Mouse (Mus musculus): Measurements from ENCODE around the gene Pptc7. TPM values are rescaled to one million over a fixed set of nuclear protein-coding genes. Genes with fewer than 3 reads are reported as not detected.

Pptc7 gene
- polyA plus RNA-seq, 1 experiment from 2014 or later = 9.2 TPM

- Histone ChIP-seq H3K4me1 (ENCODE audit: control insufficient read depth, insufficient read depth, low read length) (no peaks in the 10 kb centered on the region), H3K9me3 (ENCODE audit: control insufficient read depth, low read length) (no peaks in the 10 kb centered on the region), H3K36me3 (ENCODE audit: control insufficient read depth, insufficient read depth, low read length) (0 out of 2 replicates have a peak, but pooled peaks cover 2% of the 10 kb centered on the region), H3K27me3 (ENCODE audit: control insufficient read depth, insufficient read depth, low read length) (no peaks in the 10 kb centered on the region), H3K9ac (ENCODE audit: low read length) (no peak overlapping the region), H3K27ac (replicated peaks; ENCODE audit: low read depth, low read length) (no peak overlapping the region), H3K4me2 (ENCODE audit: low read depth, severe bottlenecking) (no peak overlapping the region), H3K4me3 (ENCODE audit: low read depth, low read length) (no peak overlapping the region)
- ATAC-seq (ENCODE audit: insufficient number of reproducible peaks, low FRiP score, low TSS enrichment, low read depth) = no peak
- WGBS = 92% methylated on average over 23 of the region's 23 CpGs
- no peak for DNase-seq (ENCODE audit: low spot score)
These were observed 40.7 kb downstream of the Pptc7 start for GRCm38 (mm10) chr5:122324608-122325431.

GRCm38 (mm10) chr5:122325477-122325876 lies 41.3 kb downstream of the Pptc7 start:
- 0 out of 2 replicates have a peak, but pooled peaks cover 2% of the 10 kb centered on the region for H3K36me3 ChIP-seq (ENCODE audit: control insufficient read depth, insufficient read depth, low read length)
- H3K9me3 ChIP-seq (ENCODE audit: control insufficient read depth, low read length) = no peaks in the 10 kb centered on the region
- no peak overlapping the region for H3K4me3 ChIP-seq (ENCODE audit: low read depth, low read length)
- no peaks in the 10 kb centered on the region for H3K4me1 ChIP-seq (ENCODE audit: control insufficient read depth, insufficient read depth, low read length)
- no peak overlapping the region for H3K27ac ChIP-seq (replicated peaks; ENCODE audit: low read depth, low read length)
- 92% methylated on average over 8 of the region's 8 CpGs for WGBS
- no peaks in the 10 kb centered on the region for H3K27me3 ChIP-seq (ENCODE audit: control insufficient read depth, insufficient read depth, low read length)
- H3K4me2 ChIP-seq (ENCODE audit: low read depth, severe bottlenecking) = no peak overlapping the region
- no peak overlapping the region for H3K9ac ChIP-seq (ENCODE audit: low read length)
- no peak for DNase-seq (ENCODE audit: low spot score)
- no peak for ATAC-seq (ENCODE audit: insufficient number of reproducible peaks, low FRiP score, low TSS enrichment, low read depth)

DNA sequence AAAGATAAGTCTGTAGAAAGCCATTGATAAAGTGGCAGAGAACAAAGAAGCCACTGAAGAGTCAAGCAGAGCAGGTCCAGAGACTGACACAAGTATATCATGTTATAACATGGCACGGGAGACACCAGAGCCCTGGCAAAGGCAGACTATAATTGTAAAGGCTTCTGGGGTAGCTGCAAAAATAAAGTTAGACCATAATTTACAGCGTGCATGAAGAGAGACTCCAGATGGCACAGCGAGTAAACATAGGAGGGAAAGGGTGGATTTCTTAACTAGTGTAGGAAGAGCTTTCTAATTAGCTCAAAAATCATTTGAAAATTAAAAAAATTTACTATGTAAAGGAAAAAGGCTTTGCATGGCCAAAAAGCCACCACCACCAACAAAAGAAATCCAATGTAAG lies 43.1 kb downstream of the Pptc7 start:
- no peak overlapping the region for H3K4me3 ChIP-seq (ENCODE audit: low read depth, low read length)
- no peaks in the 10 kb centered on the region for H3K9me3 ChIP-seq (ENCODE audit: control insufficient read depth, low read length)
- no peak overlapping the region for H3K4me2 ChIP-seq (ENCODE audit: low read depth, severe bottlenecking)
- whole genome bisulfite sequencing = 93% methylated on average over 3 of the region's 3 CpGs
- no peaks in the 10 kb centered on the region for H3K27me3 ChIP-seq (ENCODE audit: control insufficient read depth, insufficient read depth, low read length)
- H3K27ac ChIP-seq (replicated peaks; ENCODE audit: low read depth, low read length) = no peak overlapping the region
- 0 out of 2 replicates have a peak, but pooled peaks cover 2% of the 10 kb centered on the region for H3K36me3 ChIP-seq (ENCODE audit: control insufficient read depth, insufficient read depth, low read length)
- no peak for DNase-seq (ENCODE audit: low spot score)
- no peak overlapping the region for H3K9ac ChIP-seq (ENCODE audit: low read length)
- ATAC-seq (ENCODE audit: insufficient number of reproducible peaks, low FRiP score, low TSS enrichment, low read depth) = no peak
- H3K4me1 ChIP-seq (ENCODE audit: control insufficient read depth, insufficient read depth, low read length) = no peaks in the 10 kb centered on the region

DNA sequence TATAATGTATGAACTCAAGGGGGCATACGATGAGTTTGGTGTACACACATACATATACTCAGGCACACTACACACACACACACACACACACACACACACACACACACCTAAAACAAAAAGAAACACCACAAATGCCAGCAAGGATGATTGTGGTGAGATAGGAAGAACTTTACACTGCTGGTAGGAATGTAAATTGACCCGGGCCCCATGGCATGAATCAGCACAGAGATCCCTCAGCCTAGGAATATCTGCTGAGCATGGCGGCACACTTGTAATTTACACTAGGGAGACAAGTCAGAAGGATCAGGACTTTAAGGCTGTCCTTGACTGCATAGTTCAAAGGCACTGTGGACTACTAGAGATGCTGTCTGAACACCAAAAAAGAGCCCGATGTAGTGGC lies 46.1 kb downstream of the Pptc7 start:
- H3K27ac ChIP-seq (replicated peaks; ENCODE audit: low read depth, low read length) = no peak overlapping the region
- no peak for ATAC-seq (ENCODE audit: insufficient number of reproducible peaks, low FRiP score, low TSS enrichment, low read depth)
- H3K9me3 ChIP-seq (ENCODE audit: control insufficient read depth, low read length) = no peaks in the 10 kb centered on the region
- 0 out of 2 replicates have a peak, but pooled peaks cover 2% of the 10 kb centered on the region for H3K36me3 ChIP-seq (ENCODE audit: control insufficient read depth, insufficient read depth, low read length)
- no peak overlapping the region for H3K9ac ChIP-seq (ENCODE audit: low read length)
- WGBS = 90% methylated on average over 4 of the region's 4 CpGs
- H3K27me3 ChIP-seq (ENCODE audit: control insufficient read depth, insufficient read depth, low read length) = no peaks in the 10 kb centered on the region
- no peaks in the 10 kb centered on the region for H3K4me1 ChIP-seq (ENCODE audit: control insufficient read depth, insufficient read depth, low read length)
- H3K4me3 ChIP-seq (ENCODE audit: low read depth, low read length) = no peak overlapping the region
- DNase-seq (ENCODE audit: low spot score) = no peak
- no peak overlapping the region for H3K4me2 ChIP-seq (ENCODE audit: low read depth, severe bottlenecking)

DNA sequence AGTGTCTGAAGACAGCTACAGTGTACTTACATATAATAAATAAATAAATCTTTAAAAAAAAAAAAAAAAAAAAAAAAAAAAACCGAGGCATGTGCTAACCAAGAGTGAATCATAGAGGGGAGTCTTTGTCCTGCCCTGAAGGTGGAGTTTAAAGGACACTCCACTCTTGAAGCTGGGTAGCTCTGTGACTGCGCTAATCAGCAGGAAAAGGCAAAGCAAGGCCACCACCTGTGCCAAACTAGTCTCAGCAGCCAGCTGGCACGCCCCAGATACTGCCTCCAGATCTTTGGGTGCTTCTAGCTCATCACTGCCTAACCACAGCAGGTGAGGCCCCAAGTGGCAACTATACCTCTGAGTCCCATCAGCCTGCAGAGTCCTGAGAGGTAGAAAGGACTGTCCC lies 50.5 kb downstream of the Pptc7 start:
- DNase-seq (ENCODE audit: low spot score) = no peak
- H3K4me3 ChIP-seq (ENCODE audit: low read depth, low read length) = no peak overlapping the region
- WGBS = 66% methylated on average over 3 of the region's 3 CpGs
- H3K9me3 ChIP-seq (ENCODE audit: control insufficient read depth, low read length) = no peaks in the 10 kb centered on the region
- no peak overlapping the region for H3K27ac ChIP-seq (replicated peaks; ENCODE audit: low read depth, low read length)
- no peaks in the 10 kb centered on the region for H3K27me3 ChIP-seq (ENCODE audit: control insufficient read depth, insufficient read depth, low read length)
- no peaks in the 10 kb centered on the region for H3K4me1 ChIP-seq (ENCODE audit: control insufficient read depth, insufficient read depth, low read length)
- no peak overlapping the region for H3K9ac ChIP-seq (ENCODE audit: low read length)
- ATAC-seq (ENCODE audit: insufficient number of reproducible peaks, low FRiP score, low TSS enrichment, low read depth) = no peak
- H3K4me2 ChIP-seq (ENCODE audit: low read depth, severe bottlenecking) = no peak overlapping the region
- H3K36me3 ChIP-seq (ENCODE audit: control insufficient read depth, insufficient read depth, low read length) = no peaks in the 10 kb centered on the region

DNA sequence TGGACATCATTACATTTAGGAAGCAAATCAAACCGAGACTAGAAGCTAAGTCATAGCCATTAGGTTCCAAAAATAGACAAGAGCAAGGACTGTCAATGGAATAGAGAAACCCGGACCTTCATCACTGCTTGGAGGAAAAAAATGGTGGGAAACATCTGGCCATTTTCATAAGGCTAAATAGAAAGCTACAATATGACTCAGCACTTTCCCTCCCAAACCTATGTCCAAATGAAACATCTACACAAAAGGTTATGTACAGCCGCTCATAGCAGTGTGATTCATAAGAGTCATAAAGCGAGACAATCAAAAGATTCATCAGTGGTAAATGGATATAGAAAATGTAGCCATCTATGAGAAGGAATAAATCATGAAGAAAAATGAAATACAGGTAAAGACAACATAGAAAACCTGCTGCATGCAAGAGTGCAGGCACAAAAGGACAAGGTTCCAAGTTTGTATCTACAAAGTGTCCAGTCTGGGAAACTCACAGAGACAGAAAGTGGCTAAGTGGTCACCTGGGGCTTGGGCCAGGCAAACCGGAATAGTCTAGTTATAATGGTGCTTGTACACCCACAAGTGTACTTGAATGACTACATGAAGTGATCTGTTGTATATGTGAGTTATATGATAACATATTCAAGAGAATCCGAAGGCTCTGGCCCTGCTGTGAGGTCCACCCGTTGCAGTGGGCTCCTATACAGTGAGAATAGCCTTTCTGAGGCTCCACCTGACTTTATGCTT lies 52.6 kb downstream of the Pptc7 start:
- Histone ChIP-seq H3K36me3 (ENCODE audit: control insufficient read depth, insufficient read depth, low read length) (no peaks in the 10 kb centered on the region), H3K4me1 (ENCODE audit: control insufficient read depth, insufficient read depth, low read length) (no peaks in the 10 kb centered on the region), H3K4me2 (ENCODE audit: low read depth, severe bottlenecking) (no peak overlapping the region), H3K4me3 (ENCODE audit: low read depth, low read length) (no peak overlapping the region), H3K27me3 (ENCODE audit: control insufficient read depth, insufficient read depth, low read length) (no peaks in the 10 kb centered on the region), H3K9ac (ENCODE audit: low read length) (no peak overlapping the region), H3K9me3 (ENCODE audit: control insufficient read depth, low read length) (no peaks in the 10 kb centered on the region), H3K27ac (replicated peaks; ENCODE audit: low read depth, low read length) (no peak overlapping the region)
- DNase-seq (ENCODE audit: low spot score) (no peak), ATAC-seq (ENCODE audit: insufficient number of reproducible peaks, low FRiP score, low TSS enrichment, low read depth) (no peak)
- 92% methylated on average over 7 of the region's 7 CpGs for WGBS

GRCm38 (mm10) chr5:122342874-122343273 lies 58.7 kb downstream of the Pptc7 start:
- H3K4me2 ChIP-seq (ENCODE audit: low read depth, severe bottlenecking) = no peak overlapping the region
- H3K4me1 ChIP-seq (ENCODE audit: control insufficient read depth, insufficient read depth, low read length) = no peaks in the 10 kb centered on the region
- 89% methylated on average over 1 of the region's 1 CpGs for WGBS
- no peaks in the 10 kb centered on the region for H3K9me3 ChIP-seq (ENCODE audit: control insufficient read depth, low read length)
- DNase-seq (ENCODE audit: low spot score) (no peak), ATAC-seq (ENCODE audit: insufficient number of reproducible peaks, low FRiP score, low TSS enrichment, low read depth) (no peak)
- no peak overlapping the region for H3K27ac ChIP-seq (replicated peaks; ENCODE audit: low read depth, low read length)
- H3K36me3 ChIP-seq (ENCODE audit: control insufficient read depth, insufficient read depth, low read length) = no peaks in the 10 kb centered on the region
- no peak overlapping the region for H3K9ac ChIP-seq (ENCODE audit: low read length)
- H3K27me3 ChIP-seq (ENCODE audit: control insufficient read depth, insufficient read depth, low read length) = no peaks in the 10 kb centered on the region
- H3K4me3 ChIP-seq (ENCODE audit: low read depth, low read length) = no peak overlapping the region

DNA sequence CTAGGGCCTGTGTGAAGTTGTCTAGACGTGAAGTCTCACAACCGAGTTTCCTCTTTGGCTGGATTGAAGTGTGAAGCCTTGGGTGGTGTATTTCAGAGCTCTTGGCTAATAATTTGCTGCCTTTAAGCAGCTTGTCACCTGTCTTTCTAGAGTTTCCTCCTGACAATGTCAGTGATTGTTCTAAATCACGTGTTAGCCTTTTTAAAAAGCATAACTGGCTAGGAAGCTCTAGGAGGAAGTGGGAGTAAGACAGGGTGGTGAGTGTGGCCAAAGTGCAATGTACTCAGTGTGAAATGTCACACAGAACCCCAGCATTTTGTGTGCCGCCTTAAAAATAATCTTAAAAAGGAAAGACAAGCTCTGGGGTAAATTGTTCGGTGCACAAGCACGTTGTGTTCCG lies 59.6 kb downstream of the Pptc7 start:
- no peak for ATAC-seq (ENCODE audit: insufficient number of reproducible peaks, low FRiP score, low TSS enrichment, low read depth)

More for the DNA sequence above, 59.6 kb downstream of the Pptc7 start:
- Histone ChIP-seq H3K4me2 (ENCODE audit: low read depth, severe bottlenecking) (no peak overlapping the region), H3K27ac (replicated peaks; ENCODE audit: low read depth, low read length) (no peak overlapping the region), H3K9me3 (ENCODE audit: control insufficient read depth, low read length) (no peaks in the 10 kb centered on the region), H3K4me1 (ENCODE audit: control insufficient read depth, insufficient read depth, low read length) (no peaks in the 10 kb centered on the region), H3K4me3 (ENCODE audit: low read depth, low read length) (no peak overlapping the region), H3K9ac (ENCODE audit: low read length) (no peak overlapping the region), H3K36me3 (ENCODE audit: control insufficient read depth, insufficient read depth, low read length) (no peaks in the 10 kb centered on the region), H3K27me3 (ENCODE audit: control insufficient read depth, insufficient read depth, low read length) (no peaks in the 10 kb centered on the region)
- WGBS = 62% methylated on average over 7 of the region's 7 CpGs
- no peak for DNase-seq (ENCODE audit: low spot score)

Data from limb, embryonic 11.5 days (tissue).